Mouse (Mus musculus): ENCODE measurements around the gene Trappc6a.

GRCm38 (mm10) chr7:19464367-19465307 lies 43.6 kb upstream of the Trappc6a start:
- TF ChIP-seq CTCF (IDR thresholded peaks at IDR 0.05; ENCODE audit: borderline replicate concordance, insufficient read depth, low read length) (no peak), POLR2A (IDR thresholded peaks at IDR 0.05; ENCODE audit: low read depth, low read length) (no peak)

All from embryonic fibroblast, embryonic 13.5 days (primary cell).